Mouse (Mus musculus) myocyte (in vitro differentiated cells): Measurements from ENCODE around the gene Emp2.

Source experiments
- CEBPB ChIP-seq: IDR thresholded peaks from 2 replicates; pipeline ENCODE4 v1.6.1; 2011; ENCODE audit warnings: mild to moderate bottlenecking, moderate library complexity; ENCODE audit not compliant: poor library complexity, insufficient read depth, severe bottlenecking
- MAX ChIP-seq: IDR thresholded peaks from one replicate; pipeline ENCODE4 v1.6.1; 2011; ENCODE audit warnings: low read depth, mild to moderate bottlenecking, control low read depth
- MYOD1 ChIP-seq, 3 experiments: IDR thresholded peaks; one replicate each; pipeline ENCODE4 v1.6.1; 2011; ENCODE audit warnings: control low read depth in 2 of 3, low read depth in 2 of 3, mild to moderate bottlenecking in 2 of 3, moderate library complexity in 1 of 3; ENCODE audit not compliant: insufficient read length in 2 of 3, control insufficient read depth in 1 of 3
- MYOG ChIP-seq, 3 experiments: IDR thresholded peaks; one replicate each; pipeline ENCODE4 v1.6.1; 2011; ENCODE audit warnings: control low read depth in 2 of 3, low read depth in 2 of 3, mild to moderate bottlenecking in 2 of 3; ENCODE audit not compliant: insufficient read length in 2 of 3, control insufficient read depth in 1 of 3, insufficient read depth in 1 of 3
- POLR2A ChIP-seq: IDR thresholded peaks from one replicate; pipeline ENCODE4 v1.6.1; 2011; ENCODE audit warnings: low read depth, mild to moderate bottlenecking, control low read depth, moderate library complexity; ENCODE audit not compliant: insufficient read length
- SRF ChIP-seq: IDR thresholded peaks from one replicate; pipeline ENCODE4 v1.6.1; 2011; ENCODE audit warnings: low read depth; ENCODE audit not compliant: control insufficient read depth, insufficient read length
- TCF12 ChIP-seq: IDR thresholded peaks from one replicate; pipeline ENCODE4 v1.6.1; 2011; ENCODE audit warnings: mild to moderate bottlenecking, control low read depth; ENCODE audit not compliant: poor library complexity, insufficient read depth, severe bottlenecking
- USF1 ChIP-seq: IDR thresholded peaks from one replicate; pipeline ENCODE4 v1.6.1; 2011; ENCODE audit warnings: low read depth, mild to moderate bottlenecking, control low read depth, moderate library complexity

GRCm38 (mm10) chr16:10349876-10350275 lies 36.1 kb upstream of the Emp2 start:
- TF ChIP-seq POLR2A = no peak
- no peak for TF ChIP-seq MAX
- TF ChIP-seq SRF = no peak
- TF ChIP-seq CEBPB = no peak
- TF ChIP-seq USF1 = no peak
- peak in 1 of 3 experiments; percentile 39 for TF ChIP-seq MYOG (IDR thresholded peaks at IDR 0.05; ENCODE audit: control insufficient read depth in 1 of 3, insufficient read depth in 1 of 3, insufficient read length in 2 of 3, low read depth in 2 of 3)
- TF ChIP-seq MYOD1 (IDR thresholded peaks at IDR 0.05; ENCODE audit: control insufficient read depth in 1 of 3, insufficient read length in 2 of 3, low read depth in 2 of 3) = no peak
- no peak for TF ChIP-seq TCF12
